Mouse (Mus musculus) erythroblast, embryonic 14.5 days (primary cell): ENCODE results near the gene Vmn2r43.
"Not testable (repeated sequence)": the region's sequence is repeated elsewhere in the genome, so short reads cannot be mapped to it uniquely, and the experiment has no call there.

Experiments
- GATA1 ChIP-seq: IDR thresholded peaks from 2 replicates; pipeline ENCODE4 v1.6.1; 2012; ENCODE audit warnings: low read length, inconsistent platforms, mixed read lengths
- TAL1 ChIP-seq: IDR thresholded peaks from 3 replicates; pipeline ENCODE4 v1.6.1; 2012; ENCODE audit warnings: low read length, inconsistent platforms, mixed read lengths

DNA sequence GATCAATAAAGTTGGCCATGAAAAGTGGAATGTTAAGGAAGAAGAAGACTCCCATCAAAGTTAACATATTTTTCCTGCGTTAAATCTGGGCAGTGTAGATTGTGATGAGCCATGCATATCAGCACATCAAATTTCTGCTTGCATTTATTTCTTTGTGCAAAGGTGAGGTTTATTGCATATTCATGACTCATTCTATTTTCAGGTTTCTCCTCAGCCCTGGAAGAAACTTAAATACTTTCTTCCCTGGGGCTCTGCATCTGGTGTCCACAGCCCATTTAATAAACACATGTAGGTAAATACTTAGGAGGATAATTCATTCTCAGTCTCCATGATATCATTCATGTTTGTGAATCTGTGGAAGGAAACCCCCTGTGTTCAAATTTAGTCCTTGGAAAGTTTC, at the start of gene Vmn2r43:
- not testable (repeated sequence) for TF ChIP-seq TAL1, GATA1
